Mouse (Mus musculus): ENCODE measurements around the gene Fbxo33. TPM values are rescaled to one million over a fixed set of nuclear protein-coding genes. Genes with fewer than 3 reads are reported as not detected.

Fbxo33 gene
- total and polyA plus RNA-seq, 3 experiments, result 9.5 to 31.6 (median 19.5) TPM

DNA sequence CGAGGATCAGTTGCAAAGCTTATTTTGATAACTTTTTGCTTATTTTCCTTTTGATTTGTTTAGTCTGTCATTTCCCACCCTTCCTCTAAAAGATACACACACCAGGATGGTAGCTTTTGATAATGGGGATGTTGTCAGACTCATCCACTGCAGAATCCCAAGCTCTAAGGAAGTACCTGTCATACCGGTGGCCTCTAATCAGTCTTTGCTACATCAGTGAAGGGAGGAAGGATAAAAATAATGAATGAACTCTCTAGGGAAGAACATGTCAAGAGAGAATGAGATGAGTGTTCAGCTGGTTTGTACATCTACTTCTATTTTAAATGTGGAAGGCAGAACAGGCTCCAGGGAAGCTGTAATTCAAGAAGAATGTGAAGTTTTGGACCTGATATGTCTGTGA is 41.3 kb upstream of the Fbxo33 start:
- dilution Hi-C loops (cut with MboI; ENCODE audit: extremely low pct_ligation_motif_present, extremely low pct_unique_long_range_greater_than_20kb, low sequenced_read_pairs), result no loop called here
- Histone ChIP-seq H3K4me3 (replicated peaks in 1 of 3; ENCODE audit: low read depth in 2 of 3, low read length in 2 of 3, poor library complexity in 1 of 3) (no peak overlapping the region), H3K4me2 (ENCODE audit: insufficient read depth, low read depth, poor library complexity, severe bottlenecking) (no peak overlapping the region), H3K9me3 (replicated peaks; ENCODE audit: low read length) (no peaks in the 10 kb centered on the region), H3K36me3 (replicated peaks in 1 of 2; ENCODE audit: control insufficient read depth in 1 of 2, insufficient read depth in 1 of 2, low read length in 1 of 2) (no peaks in the 10 kb centered on the region), H3K9ac (ENCODE audit: insufficient read depth, low read depth) (no peak overlapping the region), H3K27ac (ENCODE audit: insufficient read depth, low read depth) (no peak overlapping the region), H3K27me3 (replicated peaks) (no peaks in the 10 kb centered on the region), H3K4me1 (ENCODE audit: control insufficient read depth in 1 of 2, insufficient read depth in 2 of 2) (peaks cover 0 to 4% of the 10 kb centered on the region in 2 experiments; a peak in 1 of 4 replicates), H3K79me2 (replicated peaks; ENCODE audit: control insufficient read depth, extremely low read depth, insufficient read depth, poor library complexity, severe bottlenecking) (no peaks in the 10 kb centered on the region)
- in situ Hi-C loops (cut with MboI; ENCODE audit: low pct_ligation_motif_present, low pct_unique_long_range_greater_than_20kb, low sequenced_read_pairs), result no loop called here
- TF ChIP-seq POLR2A (IDR thresholded peaks at IDR 0.05; ENCODE audit: low read depth, low read length), result no peak
- no peak for TF ChIP-seq RAD21 (IDR thresholded peaks at IDR 0.05; ENCODE audit: low read depth, low read length)
- no peak for TF ChIP-seq USF1 (IDR thresholded peaks at IDR 0.05; ENCODE audit: low read depth, low read length)
- TF ChIP-seq MEF2A (IDR thresholded peaks at IDR 0.05; ENCODE audit: borderline replicate concordance, low read depth, low read length), result no peak
- no peak for TF ChIP-seq GABPA (IDR thresholded peaks at IDR 0.05; ENCODE audit: insufficient replicate concordance, low read depth, low read length)
- TF ChIP-seq CHD1 (IDR thresholded peaks at IDR 0.05; ENCODE audit: low read depth, low read length), result no peak
- TF ChIP-seq SMC3 (IDR thresholded peaks at IDR 0.05; ENCODE audit: low read depth, low read length), result no peak
- TF ChIP-seq BHLHE40 (IDR thresholded peaks at IDR 0.05; ENCODE audit: low read depth, low read length), result no peak
- no peak for TF ChIP-seq MAX (IDR thresholded peaks at IDR 0.05; ENCODE audit: low read length)
- no peak for TF ChIP-seq IRF4 (IDR thresholded peaks at IDR 0.05; ENCODE audit: low read depth, low read length)
- TF ChIP-seq CHD2 (IDR thresholded peaks at IDR 0.05; ENCODE audit: low read length), result no peak
- DNase-seq (ENCODE audit: extremely low read depth), result no peak

DNA sequence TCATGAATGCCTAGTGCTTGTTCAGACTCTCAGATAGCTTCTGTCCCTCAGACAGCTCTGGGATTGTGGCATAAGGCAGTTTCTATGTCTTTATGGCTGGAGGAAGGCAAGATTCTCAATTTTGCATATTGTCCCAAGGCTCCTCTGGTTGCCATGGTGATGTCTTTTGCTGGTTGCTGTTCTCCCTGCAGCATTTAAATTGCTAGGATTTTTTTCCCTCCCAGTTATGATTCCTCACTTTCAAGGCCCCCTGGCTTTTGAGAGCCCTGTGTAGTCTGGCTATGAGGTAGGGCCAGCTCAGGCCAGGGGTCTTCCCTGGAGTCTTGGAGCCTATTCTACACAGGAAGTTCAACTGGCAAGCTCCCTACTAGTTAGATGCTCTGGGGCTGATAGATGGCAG is 40.8 kb upstream of the Fbxo33 start:
- no peak overlapping the region for H3K9ac ChIP-seq (ENCODE audit: insufficient read depth, low read depth)
- no peak for TF ChIP-seq JUND (conservative IDR thresholded peaks at IDR 0.05; ENCODE audit: low read depth, low read length)
- no peak for TF ChIP-seq ETS1 (conservative IDR thresholded peaks at IDR 0.05; ENCODE audit: low read depth, low read length)
- TF ChIP-seq HCFC1 (IDR thresholded peaks at IDR 0.05; ENCODE audit: low read depth, low read length), result no peak
- TF ChIP-seq USF1 (IDR thresholded peaks at IDR 0.05; ENCODE audit: low read depth, low read length), result no peak
- no peak for TF ChIP-seq UBTF (IDR thresholded peaks at IDR 0.05; ENCODE audit: low read depth, low read length)
- TF ChIP-seq KAT2A (IDR thresholded peaks at IDR 0.05; ENCODE audit: insufficient replicate concordance, low read length), result no peak
- TF ChIP-seq IRF4 (IDR thresholded peaks at IDR 0.05; ENCODE audit: low read depth, low read length), result no peak
- TF ChIP-seq CHD2 (IDR thresholded peaks at IDR 0.05; ENCODE audit: low read length), result no peak
- no peak for TF ChIP-seq USF2 (conservative IDR thresholded peaks at IDR 0.05; ENCODE audit: low read depth, low read length)
- TF ChIP-seq E2F4 (IDR thresholded peaks at IDR 0.05; ENCODE audit: insufficient replicate concordance, low read depth, low read length), result no peak
- TF ChIP-seq ELF1 (IDR thresholded peaks at IDR 0.05; ENCODE audit: low read depth, low read length), result no peak
- no peak for TF ChIP-seq CHD1 (IDR thresholded peaks at IDR 0.05; ENCODE audit: low read depth, low read length)
- no peak for TF ChIP-seq NRF1 (IDR thresholded peaks at IDR 0.05; ENCODE audit: low read depth, low read length)
- TF ChIP-seq EP300 (IDR thresholded peaks at IDR 0.05; ENCODE audit: low read length), result no peak
- no peak for TF ChIP-seq TCF12 (IDR thresholded peaks at IDR 0.05; ENCODE audit: low read depth, low read length)
- TF ChIP-seq CTCF (conservative IDR thresholded peaks at IDR 0.05 in 1 of 2, IDR thresholded peaks at IDR 0.05 in 1 of 2; ENCODE audit: low read depth in 2 of 2, low read length in 2 of 2), result no peak
- no peak for TF ChIP-seq NELFE (IDR thresholded peaks at IDR 0.05; ENCODE audit: low read depth, low read length)
- TF ChIP-seq RCOR1 (conservative IDR thresholded peaks at IDR 0.05; ENCODE audit: low read depth, low read length), result no peak
- in situ Hi-C loops (cut with MboI; ENCODE audit: low pct_ligation_motif_present, low pct_unique_long_range_greater_than_20kb, low sequenced_read_pairs) (no loop called here), dilution Hi-C loops (cut with MboI; ENCODE audit: extremely low pct_ligation_motif_present, extremely low pct_unique_long_range_greater_than_20kb, low sequenced_read_pairs) (no loop called here)
- no peaks in the 10 kb centered on the region for H3K9me3 ChIP-seq (replicated peaks; ENCODE audit: low read length)
- H3K79me2 ChIP-seq (replicated peaks; ENCODE audit: control insufficient read depth, extremely low read depth, insufficient read depth, poor library complexity, severe bottlenecking), result no peaks in the 10 kb centered on the region
- H3K4me2 ChIP-seq (ENCODE audit: insufficient read depth, low read depth, poor library complexity, severe bottlenecking), result no peak overlapping the region
- H3K27me3 ChIP-seq (replicated peaks), result no peaks in the 10 kb centered on the region
- no peak overlapping the region for H3K4me3 ChIP-seq (replicated peaks in 1 of 3; ENCODE audit: low read depth in 2 of 3, low read length in 2 of 3, poor library complexity in 1 of 3)
- no peak overlapping the region for H3K27ac ChIP-seq (ENCODE audit: insufficient read depth, low read depth)
- no peak for DNase-seq (ENCODE audit: extremely low read depth)
- peaks cover 0 to 4% of the 10 kb centered on the region in 2 experiments; a peak in 1 of 4 replicates for H3K4me1 ChIP-seq (ENCODE audit: control insufficient read depth in 1 of 2, insufficient read depth in 2 of 2)
- no peaks in the 10 kb centered on the region for H3K36me3 ChIP-seq (replicated peaks in 1 of 2; ENCODE audit: control insufficient read depth in 1 of 2, insufficient read depth in 1 of 2, low read length in 1 of 2)
